In genomic region chr14:25831332-25831731, GRCm38 (mm10) we compare ENCODE assay signal across 21 mouse cellular contexts. TPM values are rescaled to one million over a fixed set of nuclear protein-coding genes. Genes with fewer than 3 reads are reported as not detected.
A peak's percentile ranks its signal among the peaks of the same experiment; 100 is the strongest.
DNase-seq lines count a peak whose midpoint lies in the region; ATAC-seq and TF ChIP-seq lines count a peak whose summit lies in the region.
"Had no signal": no experiment of that assay in that cellular context is flagged by ENCODE, and none has a peak within 500 bp of the region (broad histone marks: within the 10 kb centered on the region; RNA-seq: fewer than 3 reads in every experiment).

No protein-coding gene starts in this region.

- no peak for ATAC-seq in Patski
- no peak for ATAC-seq in kidney, embryonic 14.5 days (ENCODE audit: low FRiP score, low TSS enrichment)
- ATAC-seq in kidney, embryonic 16.5 days (ENCODE audit: low FRiP score, low TSS enrichment), result no peak
- ATAC-seq: forebrain, embryonic 13.5 days had no signal

- no peak overlapping the region for H3K9ac ChIP-seq in kidney, embryonic 14.5 days (ENCODE audit: low read depth, low read length)
- no peak overlapping the region for H3K9ac ChIP-seq in kidney, embryonic 16.5 days (replicated peaks; ENCODE audit: low read length)
- H3K9ac ChIP-seq: forebrain, embryonic 13.5 days; heart, embryonic 15.5 days; hindbrain, embryonic 13.5 days had no signal

- CTCF ChIA-PET in Patski (lab: Charles Lee), result interaction anchor here (1.0 to 2.5 kb wide), 4 partner anchors 10 to 26 kb away, joined by 3 to 8 read pairs (median 6); partner anchors contain the start of gene Anxa11

- no peak for TF ChIP-seq POLR2A in cortical plate, adult 2 months (IDR thresholded peaks at IDR 0.05; ENCODE audit: extremely low read depth, insufficient read depth, low read length)

- POLR2A ChIA-PET in Patski (lab: Charles Lee), result no interaction called here

- peak overlapping the region; percentile 76 for H3K27ac ChIP-seq in layer of hippocampus, adult 2 months
- H3K27ac ChIP-seq in cortical plate, adult 2 months (ENCODE audit: insufficient read depth, low read length), result no peak overlapping the region
- no peak overlapping the region for H3K27ac ChIP-seq in kidney, embryonic 14.5 days (ENCODE audit: low read depth, low read length)
- H3K27ac ChIP-seq in kidney, embryonic 16.5 days (ENCODE audit: low read length), result no peak overlapping the region
- H3K27ac ChIP-seq: embryonic facial prominence, embryonic 10.5 days; forebrain, embryonic 13.5 days; heart, embryonic 10.5 days; hindbrain, embryonic 13.5 days had no signal

- no peak overlapping the region for H3K4me2 ChIP-seq in kidney, embryonic 14.5 days (replicated peaks; ENCODE audit: low read depth, low read length)
- H3K4me2 ChIP-seq in kidney, embryonic 16.5 days (replicated peaks; ENCODE audit: low read depth, low read length), result no peak overlapping the region
- H3K4me2 ChIP-seq: forebrain, embryonic 13.5 days; hindbrain, embryonic 13.5 days had no signal

- peaks cover 5% of the 10 kb centered on the region; the same call in 1 of the 2 replicates for H3K4me1 ChIP-seq in cortical plate, adult 2 months (ENCODE audit: control insufficient read depth, insufficient read depth, low read length)
- H3K4me1 ChIP-seq in kidney, embryonic 14.5 days (ENCODE audit: control insufficient read depth, insufficient read depth, low read length), result no peaks in the 10 kb centered on the region
- peaks cover 3% of the 10 kb centered on the region; the same call in 1 of the 2 replicates for H3K4me1 ChIP-seq in kidney, embryonic 16.5 days (ENCODE audit: insufficient read depth, low read length)
- H3K4me1 ChIP-seq: hindbrain, embryonic 13.5 days had no signal

- H3K36me3 ChIP-seq in kidney, embryonic 14.5 days (ENCODE audit: control insufficient read depth, insufficient read depth, low read length), result no peaks in the 10 kb centered on the region
- no peaks in the 10 kb centered on the region for H3K36me3 ChIP-seq in kidney, embryonic 16.5 days (ENCODE audit: insufficient read depth, low read length)
- H3K36me3 ChIP-seq: embryonic facial prominence, embryonic 10.5 days; G1E; heart, embryonic 10.5 days; heart, embryonic 15.5 days; hindbrain, embryonic 13.5 days had no signal

- no peak for DNase-seq in layer of hippocampus, adult 2 months (ENCODE audit: low spot score in 2 of 2)
- no peak for DNase-seq in layer of hippocampus, postnatal 10 days (ENCODE audit: low spot score in 2 of 2)
- no peak for DNase-seq in Patski (ENCODE audit: low read depth, low spot score)
- DNase-seq in telencephalon, adult 2 months (ENCODE audit: low read depth, low spot score), result peak; percentile 29
- DNase-seq: adrenal gland, postnatal 14 days; B cell, adult 2 months; cerebellum, adult 18-20 months; cerebellum, adult 9-11 months; cerebellum, postnatal 36 days; gastrocnemius, postnatal 10 days; heart, adult 18-20 months; heart, postnatal 14 days had no signal

- TF ChIP-seq CTCF in layer of hippocampus, adult 2 months (conservative IDR thresholded peaks at IDR 0.05), result peak; percentile 67
- peak; percentile 13 for TF ChIP-seq CTCF in Patski (IDR thresholded peaks at IDR 0.05)
- TF ChIP-seq CTCF in cortical plate, adult 2 months (IDR thresholded peaks at IDR 0.05; ENCODE audit: extremely low read depth, insufficient read depth, low read length), result peak; percentile 19; the same call in 1 of the 2 replicates

- H3K27me3 ChIP-seq in Patski, result no peaks in the 10 kb centered on the region
- no peaks in the 10 kb centered on the region for H3K27me3 ChIP-seq in kidney, embryonic 14.5 days (ENCODE audit: control insufficient read depth, insufficient read depth, low read length)
- H3K27me3 ChIP-seq in kidney, embryonic 16.5 days (ENCODE audit: insufficient read depth, low read length), result no peaks in the 10 kb centered on the region
- H3K27me3 ChIP-seq: forebrain, embryonic 13.5 days; heart, embryonic 15.5 days; hindbrain, embryonic 13.5 days had no signal

- no peaks in the 10 kb centered on the region for H3K9me3 ChIP-seq in kidney, embryonic 14.5 days (ENCODE audit: control insufficient read depth, low read length)
- H3K9me3 ChIP-seq in kidney, embryonic 16.5 days (ENCODE audit: low read length), result no peaks in the 10 kb centered on the region
- H3K9me3 ChIP-seq: embryonic facial prominence, embryonic 10.5 days; forebrain, embryonic 13.5 days; G1E; heart, embryonic 10.5 days; heart, embryonic 15.5 days; hindbrain, embryonic 13.5 days had no signal

- in situ Hi-C loops in Patski (cut with MboI; ENCODE audit: low pct_unique_long_range_greater_than_20kb), result no loop called here

- H3K4me3 ChIP-seq in layer of hippocampus, adult 2 months, result no peak overlapping the region
- no peak overlapping the region for H3K4me3 ChIP-seq in cortical plate, adult 2 months (ENCODE audit: insufficient read depth, low read length)
- no peak overlapping the region for H3K4me3 ChIP-seq in kidney, embryonic 14.5 days (ENCODE audit: low read length)
- H3K4me3 ChIP-seq in kidney, embryonic 16.5 days (ENCODE audit: low read length), result no peak overlapping the region
- H3K4me3 ChIP-seq: embryonic facial prominence, embryonic 10.5 days; forebrain, embryonic 13.5 days; heart, embryonic 10.5 days; heart, embryonic 15.5 days; hindbrain, embryonic 13.5 days had no signal

- 85% methylated on average over 1 of the region's 1 CpGs for whole genome bisulfite sequencing in kidney, embryonic 14.5 days
- 76% methylated on average over 1 of the region's 1 CpGs for WGBS in kidney, embryonic 16.5 days

RNA-seq across cellular contexts. Expression of gene Anxa11, which starts 10.6 kb away (rescaled TPM):
- total RNA-seq in layer of hippocampus, adult 2 months (2021), result 10 to 100 TPM; 87.9 to 88.8 TPM
- total RNA-seq in layer of hippocampus, postnatal 10 days (2021), result 10 to 100 TPM; 16.6 to 17.0 TPM
- polyA plus RNA-seq in Patski (2021), result 54.8 TPM
- 32.7 and 37.3 TPM in 2 replicates for polyA plus RNA-seq in cortical plate, adult 2 months (2012; rRNA removed)
- 29.1 and 44.5 TPM in 2 replicates for polyA plus RNA-seq in kidney, embryonic 14.5 days (2014; fragmentation: Nextera tagmentation; extraction: Ambion mirVana)
- polyA plus RNA-seq in kidney, embryonic 16.5 days (2015; fragmentation: Nextera tagmentation; extraction: Ambion mirVana), result 65.8 and 67.9 TPM in 2 replicates

Comparison
In these comparisons a context has a peak if more than half of its experiments do, and no peak if none do; other contexts are left out.
1. CTCF ChIP-seq: peak in every context shown above with its lines; median percentile 67 in layer of hippocampus, adult 2 months; 19 in cortical plate, adult 2 months; 13 in Patski.